Mouse (Mus musculus): ENCODE data around the gene Slc8a2. TPM values are rescaled to one million over a fixed set of nuclear protein-coding genes. Genes with fewer than 3 reads are reported as not detected.

Slc8a2 gene
- polyA plus RNA-seq, 1 experiment from 2014 or later = 0.36 TPM

DNA sequence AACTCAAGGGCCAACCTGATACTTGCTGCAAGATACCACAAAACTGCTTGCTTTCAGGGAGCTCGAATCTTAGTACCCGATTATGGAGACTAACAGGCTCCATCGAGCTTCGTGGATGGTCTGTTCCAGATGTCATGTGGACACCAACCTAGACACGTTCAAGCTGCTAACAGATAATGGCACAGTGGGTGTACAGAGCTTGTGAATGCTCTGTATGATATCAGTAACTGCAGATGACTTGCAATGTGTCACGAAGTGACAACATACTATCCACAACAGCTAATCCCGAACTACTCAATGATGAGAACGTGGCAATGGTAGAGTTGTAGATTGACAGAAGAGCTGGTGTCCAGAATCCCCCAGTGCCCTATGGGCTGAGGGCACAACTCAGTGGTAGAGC, 57.9 kb downstream of the Slc8a2 start:
- H3K27me3 ChIP-seq (ENCODE audit: control insufficient read depth, insufficient read depth, low read length) = no peaks in the 10 kb centered on the region
- DNase-seq (ENCODE audit: low spot score) = no peak
- H3K4me3 ChIP-seq (ENCODE audit: low read depth, low read length) = no peak overlapping the region
- no peaks in the 10 kb centered on the region for H3K4me1 ChIP-seq (replicated peaks; ENCODE audit: control insufficient read depth, insufficient read depth, low read length)
- H3K36me3 ChIP-seq (ENCODE audit: control insufficient read depth, insufficient read depth, low read length) = no peaks in the 10 kb centered on the region
- 79% methylated on average over 8 of the region's 8 CpGs for WGBS
- no peaks in the 10 kb centered on the region for H3K9me3 ChIP-seq (ENCODE audit: control insufficient read depth, low read length)
- no peak overlapping the region for H3K27ac ChIP-seq (ENCODE audit: low read depth, low read length)
- no peak for ATAC-seq (replicated peaks; ENCODE audit: low FRiP score)
- no peak overlapping the region for H3K4me2 ChIP-seq (ENCODE audit: low read depth, low read length, severe bottlenecking)
- H3K9ac ChIP-seq (ENCODE audit: low read length) = no peak overlapping the region

DNA sequence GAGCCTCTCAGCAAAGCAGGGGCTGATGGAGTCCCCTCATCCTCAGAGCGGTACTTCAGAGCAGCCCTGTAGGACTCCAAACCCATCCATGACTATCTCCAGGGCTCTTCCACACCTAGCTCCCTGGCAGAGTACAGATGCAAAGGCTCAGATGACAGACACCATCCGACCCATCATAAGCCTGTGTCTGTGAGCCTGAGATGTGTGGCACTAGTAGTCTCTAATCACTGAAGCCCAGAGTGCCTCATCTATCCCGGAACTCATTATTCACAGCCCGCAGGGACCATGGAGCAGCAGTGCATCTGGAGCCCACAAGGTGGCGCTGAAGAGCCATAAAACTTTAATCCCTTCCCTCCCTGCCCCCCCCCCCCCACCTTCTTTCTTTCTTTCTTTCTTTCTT, 62.7 kb downstream of the Slc8a2 start:
- no peaks in the 10 kb centered on the region for H3K4me1 ChIP-seq (replicated peaks; ENCODE audit: control insufficient read depth, insufficient read depth, low read length)
- no peaks in the 10 kb centered on the region for H3K27me3 ChIP-seq (ENCODE audit: control insufficient read depth, insufficient read depth, low read length)
- 19% methylated on average over 5 of the region's 5 CpGs for WGBS
- ATAC-seq (replicated peaks; ENCODE audit: low FRiP score) (peak; percentile 66), DNase-seq (ENCODE audit: low spot score) (peak; percentile 83)
- no peaks in the 10 kb centered on the region for H3K36me3 ChIP-seq (ENCODE audit: control insufficient read depth, insufficient read depth, low read length)
- H3K4me2 ChIP-seq (ENCODE audit: low read depth, low read length, severe bottlenecking) = no peak overlapping the region
- H3K27ac ChIP-seq (ENCODE audit: low read depth, low read length) = no peak overlapping the region
- H3K4me3 ChIP-seq (ENCODE audit: low read depth, low read length) = no peak overlapping the region
- no peaks in the 10 kb centered on the region for H3K9me3 ChIP-seq (ENCODE audit: control insufficient read depth, low read length)
- no peak overlapping the region for H3K9ac ChIP-seq (ENCODE audit: low read length)

DNA sequence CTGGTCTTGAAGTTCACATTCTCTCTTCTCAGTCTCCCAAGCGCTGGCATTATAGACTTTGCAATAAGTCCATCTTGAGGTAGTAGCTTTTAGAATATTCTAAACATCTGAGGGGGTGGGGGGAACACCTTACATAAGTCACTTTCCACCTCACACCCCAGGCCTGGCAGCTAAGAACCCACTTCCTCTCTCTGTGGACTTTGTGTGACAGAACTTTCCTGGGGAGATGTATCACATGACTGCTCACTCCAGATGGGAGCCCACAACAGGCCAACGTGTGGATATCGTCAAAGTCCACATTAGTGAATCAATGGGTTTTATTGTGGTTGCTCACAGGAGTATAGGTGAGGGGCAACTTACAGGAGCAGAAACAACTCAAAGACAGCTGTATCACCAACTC, 64.1 kb downstream of the Slc8a2 start:
- no peaks in the 10 kb centered on the region for H3K4me1 ChIP-seq (replicated peaks; ENCODE audit: control insufficient read depth, insufficient read depth, low read length)
- no peaks in the 10 kb centered on the region; the same call in 1 of the 2 replicates for H3K36me3 ChIP-seq (ENCODE audit: control insufficient read depth, insufficient read depth, low read length)
- no peaks in the 10 kb centered on the region for H3K9me3 ChIP-seq (ENCODE audit: control insufficient read depth, low read length)
- no peak overlapping the region for H3K9ac ChIP-seq (ENCODE audit: low read length)
- H3K4me3 ChIP-seq (ENCODE audit: low read depth, low read length) = no peak overlapping the region
- 57% methylated on average over 3 of the region's 3 CpGs for WGBS
- no peaks in the 10 kb centered on the region for H3K27me3 ChIP-seq (ENCODE audit: control insufficient read depth, insufficient read depth, low read length)
- ATAC-seq (replicated peaks; ENCODE audit: low FRiP score) (no peak), DNase-seq (ENCODE audit: low spot score) (no peak)
- H3K4me2 ChIP-seq (ENCODE audit: low read depth, low read length, severe bottlenecking) = no peak overlapping the region
- H3K27ac ChIP-seq (ENCODE audit: low read depth, low read length) = no peak overlapping the region

DNA sequence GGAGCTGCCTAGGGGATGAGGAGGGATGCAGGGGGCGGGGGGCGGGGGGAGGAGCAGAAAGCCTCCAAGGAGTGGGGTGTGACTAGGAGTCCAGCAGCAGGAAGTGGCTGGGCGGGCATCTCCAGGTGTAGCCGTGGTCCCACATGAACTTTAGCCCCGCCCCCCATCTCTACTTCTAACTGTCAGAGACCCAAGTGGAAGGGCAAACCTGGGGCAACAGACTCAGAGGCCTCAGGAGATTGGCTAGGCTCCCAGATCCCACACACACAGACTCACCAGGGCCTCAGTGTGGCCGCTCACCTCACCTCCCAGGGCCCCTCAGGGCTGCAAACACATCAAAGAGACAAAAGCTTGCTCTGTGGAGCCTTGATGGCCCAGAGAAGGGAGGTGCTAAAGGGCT, 67.0 kb downstream of the Slc8a2 start:
- Histone ChIP-seq H3K9me3 (ENCODE audit: control insufficient read depth, low read length) (no peaks in the 10 kb centered on the region), H3K4me2 (ENCODE audit: low read depth, low read length, severe bottlenecking) (no peak overlapping the region), H3K4me3 (ENCODE audit: low read depth, low read length) (no peak overlapping the region), H3K27ac (ENCODE audit: low read depth, low read length) (no peak overlapping the region), H3K9ac (ENCODE audit: low read length) (no peak overlapping the region), H3K27me3 (ENCODE audit: control insufficient read depth, insufficient read depth, low read length) (no peaks in the 10 kb centered on the region), H3K4me1 (replicated peaks; ENCODE audit: control insufficient read depth, insufficient read depth, low read length) (no peaks in the 10 kb centered on the region), H3K36me3 (ENCODE audit: control insufficient read depth, insufficient read depth, low read length) (no peaks in the 10 kb centered on the region; the same call in 1 of the 2 replicates)
- DNase-seq (ENCODE audit: low spot score) = no peak
- 71% methylated on average over 6 of the region's 6 CpGs for WGBS
- ATAC-seq (replicated peaks; ENCODE audit: low FRiP score) = 0 out of 2 replicates have a peak, but pooled peaks have one; percentile 40

DNA sequence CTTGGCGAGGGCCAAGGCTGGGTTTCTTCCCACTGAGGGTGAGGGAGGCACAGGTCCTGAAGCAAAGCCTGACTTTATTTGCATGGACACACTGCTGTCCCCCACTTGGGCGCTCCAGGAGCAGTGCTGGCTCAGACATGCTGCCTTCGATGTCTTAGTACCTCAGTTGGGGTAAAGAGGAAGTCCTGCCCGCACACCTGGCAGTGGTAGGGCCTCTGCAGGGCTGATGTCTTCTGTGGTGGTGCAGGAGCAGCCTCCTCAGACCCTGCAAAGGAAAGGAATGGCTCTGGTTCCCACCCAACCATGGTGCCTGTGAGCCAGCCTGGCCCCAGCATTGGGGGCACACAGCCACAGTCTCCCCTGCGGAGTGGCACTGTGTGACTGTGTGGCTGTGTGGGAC, 67.5 kb downstream of the Slc8a2 start:
- ATAC-seq (replicated peaks; ENCODE audit: low FRiP score) = no peak
- DNase-seq (ENCODE audit: low spot score) = no peak
- Histone ChIP-seq H3K27ac (ENCODE audit: low read depth, low read length) (no peak overlapping the region), H3K4me2 (ENCODE audit: low read depth, low read length, severe bottlenecking) (no peak overlapping the region), H3K9ac (ENCODE audit: low read length) (no peak overlapping the region), H3K9me3 (ENCODE audit: control insufficient read depth, low read length) (no peaks in the 10 kb centered on the region), H3K4me3 (ENCODE audit: low read depth, low read length) (no peak overlapping the region), H3K36me3 (ENCODE audit: control insufficient read depth, insufficient read depth, low read length) (no peaks in the 10 kb centered on the region; the same call in 1 of the 2 replicates), H3K4me1 (replicated peaks; ENCODE audit: control insufficient read depth, insufficient read depth, low read length) (no peaks in the 10 kb centered on the region), H3K27me3 (ENCODE audit: control insufficient read depth, insufficient read depth, low read length) (no peaks in the 10 kb centered on the region)
- WGBS = 86% methylated on average over 5 of the region's 5 CpGs

DNA sequence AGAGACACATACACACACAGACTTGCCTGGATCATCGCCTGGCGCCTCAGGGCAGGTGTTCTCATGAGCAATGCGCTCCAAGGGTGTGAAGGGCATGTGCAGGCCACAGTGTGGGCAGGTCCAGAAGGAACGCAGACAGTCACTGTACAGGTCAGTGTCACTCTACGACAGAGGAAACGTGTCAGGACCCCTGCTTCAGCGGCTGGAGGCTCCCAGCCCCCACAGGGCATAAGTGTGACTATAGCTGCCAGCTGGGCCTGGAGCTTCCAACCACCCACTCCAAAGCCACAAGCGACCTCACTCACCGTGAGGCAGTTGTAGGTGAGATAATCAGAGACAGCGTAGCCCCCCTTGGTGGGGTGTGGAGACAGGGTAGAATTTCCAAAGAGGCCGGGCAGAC, 68.9 kb downstream of the Slc8a2 start:
- Histone ChIP-seq H3K27ac (ENCODE audit: low read depth, low read length) (no peak overlapping the region), H3K9me3 (ENCODE audit: control insufficient read depth, low read length) (no peaks in the 10 kb centered on the region), H3K9ac (ENCODE audit: low read length) (no peak overlapping the region), H3K4me2 (ENCODE audit: low read depth, low read length, severe bottlenecking) (no peak overlapping the region), H3K27me3 (ENCODE audit: control insufficient read depth, insufficient read depth, low read length) (no peaks in the 10 kb centered on the region), H3K36me3 (ENCODE audit: control insufficient read depth, insufficient read depth, low read length) (no peaks in the 10 kb centered on the region; the same call in 1 of the 2 replicates), H3K4me3 (ENCODE audit: low read depth, low read length) (no peak overlapping the region), H3K4me1 (replicated peaks; ENCODE audit: control insufficient read depth, insufficient read depth, low read length) (no peaks in the 10 kb centered on the region)
- ATAC-seq (replicated peaks; ENCODE audit: low FRiP score) (no peak), DNase-seq (ENCODE audit: low spot score) (no peak)
- 88% methylated on average over 11 of the region's 11 CpGs for WGBS

DNA sequence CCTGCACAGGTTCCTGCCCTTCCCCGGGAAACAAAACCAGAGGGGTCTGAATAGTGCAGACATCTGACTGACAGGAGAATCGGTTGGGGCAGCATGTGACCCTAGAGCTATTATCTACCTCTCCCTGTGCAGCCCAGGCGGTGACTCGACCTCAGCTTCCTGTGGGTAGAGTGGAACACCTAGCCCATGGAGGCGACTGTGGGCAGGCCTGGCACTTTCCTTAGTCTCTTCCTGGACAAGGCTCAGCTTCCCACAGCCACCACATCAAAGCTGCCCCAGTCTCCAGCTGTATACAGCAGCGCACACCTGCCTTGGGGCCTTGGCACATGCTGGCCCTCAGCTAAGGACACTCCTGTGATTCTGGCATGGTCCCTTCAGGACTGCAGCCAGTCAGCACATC, 71.5 kb downstream of the Slc8a2 start:
- H3K27ac ChIP-seq (ENCODE audit: low read depth, low read length) = no peak overlapping the region
- no peak overlapping the region for H3K4me3 ChIP-seq (ENCODE audit: low read depth, low read length)
- H3K9ac ChIP-seq (ENCODE audit: low read length) = no peak overlapping the region
- no peaks in the 10 kb centered on the region for H3K27me3 ChIP-seq (ENCODE audit: control insufficient read depth, insufficient read depth, low read length)
- WGBS = 85% methylated on average over 6 of the region's 6 CpGs
- DNase-seq (ENCODE audit: low spot score) (no peak), ATAC-seq (replicated peaks; ENCODE audit: low FRiP score) (no peak)
- H3K9me3 ChIP-seq (ENCODE audit: control insufficient read depth, low read length) = no peaks in the 10 kb centered on the region
- no peak overlapping the region for H3K4me2 ChIP-seq (ENCODE audit: low read depth, low read length, severe bottlenecking)
- no peaks in the 10 kb centered on the region for H3K4me1 ChIP-seq (replicated peaks; ENCODE audit: control insufficient read depth, insufficient read depth, low read length)
- H3K36me3 ChIP-seq (ENCODE audit: control insufficient read depth, insufficient read depth, low read length) = no peaks in the 10 kb centered on the region; the same call in 1 of the 2 replicates

DNA sequence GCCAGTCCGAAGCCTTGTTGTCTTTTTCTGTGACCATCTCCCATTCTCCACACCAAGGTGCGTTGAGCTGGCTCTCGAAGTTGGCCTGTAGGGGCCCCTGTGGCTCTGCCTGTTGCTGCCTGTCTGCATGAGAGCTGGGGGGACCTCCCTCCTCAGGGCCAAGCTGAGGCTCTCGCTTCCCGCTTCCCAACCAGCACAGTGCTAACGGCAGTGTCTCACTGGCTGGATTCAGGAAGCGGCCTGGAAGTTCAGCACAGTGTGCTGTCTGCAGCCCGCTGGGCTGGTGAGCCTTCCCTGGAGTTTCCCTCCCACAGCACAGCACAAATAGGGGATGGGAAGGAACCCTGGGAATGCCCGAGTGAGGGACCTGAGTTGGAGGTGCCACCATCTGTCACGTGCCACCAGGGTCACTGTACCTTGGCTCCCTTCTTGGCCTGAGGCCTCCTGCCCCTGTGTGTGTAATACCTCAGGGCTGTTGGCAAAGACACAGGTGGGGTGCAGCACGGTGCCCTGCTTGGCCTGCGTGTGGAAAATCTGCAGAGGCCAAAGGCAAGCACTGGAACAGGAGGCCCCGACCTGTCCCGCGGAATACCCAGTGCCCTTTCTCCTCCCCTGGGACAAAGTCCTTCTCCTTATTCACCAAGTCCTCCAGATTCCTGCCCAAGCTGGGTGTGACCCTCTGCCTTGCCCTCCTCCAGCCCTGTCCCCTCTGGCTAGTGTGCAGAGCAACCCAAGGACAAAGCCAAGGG, 73.3 kb downstream of the Slc8a2 start:
- no peak overlapping the region for H3K9ac ChIP-seq (ENCODE audit: low read length)
- H3K27ac ChIP-seq (ENCODE audit: low read depth, low read length) = no peak overlapping the region
- 84% methylated on average over 15 of the region's 15 CpGs for WGBS
- no peaks in the 10 kb centered on the region for H3K4me1 ChIP-seq (replicated peaks; ENCODE audit: control insufficient read depth, insufficient read depth, low read length)
- H3K27me3 ChIP-seq (ENCODE audit: control insufficient read depth, insufficient read depth, low read length) = no peaks in the 10 kb centered on the region
- no peaks in the 10 kb centered on the region; the same call in 1 of the 2 replicates for H3K36me3 ChIP-seq (ENCODE audit: control insufficient read depth, insufficient read depth, low read length)
- H3K9me3 ChIP-seq (ENCODE audit: control insufficient read depth, low read length) = no peaks in the 10 kb centered on the region
- DNase-seq (ENCODE audit: low spot score) (no peak), ATAC-seq (replicated peaks; ENCODE audit: low FRiP score) (no peak)
- H3K4me3 ChIP-seq (ENCODE audit: low read depth, low read length) = no peak overlapping the region
- no peak overlapping the region for H3K4me2 ChIP-seq (ENCODE audit: low read depth, low read length, severe bottlenecking)

DNA sequence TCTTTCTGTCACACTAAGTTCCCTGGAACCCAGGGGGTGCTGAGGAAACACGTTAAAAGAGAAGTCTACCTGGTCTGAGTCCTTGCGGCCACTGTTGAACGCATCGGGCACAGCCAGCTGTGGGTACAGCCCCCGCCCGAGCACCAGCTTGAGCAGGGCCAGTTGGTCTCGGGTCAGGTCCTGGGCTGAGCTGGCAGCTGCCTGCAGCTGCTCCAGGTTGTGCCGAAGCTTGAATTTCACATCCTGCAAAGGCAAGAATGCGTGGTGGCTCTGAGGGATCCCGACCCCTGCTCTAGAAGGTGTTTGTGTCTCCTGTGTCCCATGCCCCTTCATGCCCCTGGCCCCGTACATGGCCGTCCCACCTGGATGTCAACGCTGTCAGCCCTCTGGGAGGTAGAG, 73.9 kb downstream of the Slc8a2 start:
- WGBS = 94% methylated on average over 13 of the region's 13 CpGs
- Histone ChIP-seq H3K27me3 (ENCODE audit: control insufficient read depth, insufficient read depth, low read length) (no peaks in the 10 kb centered on the region), H3K9me3 (ENCODE audit: control insufficient read depth, low read length) (no peaks in the 10 kb centered on the region), H3K4me1 (replicated peaks; ENCODE audit: control insufficient read depth, insufficient read depth, low read length) (no peaks in the 10 kb centered on the region), H3K4me3 (ENCODE audit: low read depth, low read length) (no peak overlapping the region), H3K4me2 (ENCODE audit: low read depth, low read length, severe bottlenecking) (no peak overlapping the region), H3K27ac (ENCODE audit: low read depth, low read length) (no peak overlapping the region), H3K9ac (ENCODE audit: low read length) (no peak overlapping the region), H3K36me3 (ENCODE audit: control insufficient read depth, insufficient read depth, low read length) (no peaks in the 10 kb centered on the region; the same call in 1 of the 2 replicates)
- DNase-seq (ENCODE audit: low spot score) (no peak), ATAC-seq (replicated peaks; ENCODE audit: low FRiP score) (no peak)
